ENCODE assay signal across 24 mouse cellular contexts in genomic region chr2:31463253-31463652, GRCm38 (mm10). TPM values are rescaled to one million over a fixed set of nuclear protein-coding genes. Genes with fewer than 3 reads are reported as not detected.
DNase-seq lines count a peak whose midpoint lies in the region; ATAC-seq and TF ChIP-seq lines count a peak whose summit lies in the region.
"Had no signal": no experiment of that assay in that cellular context is flagged by ENCODE, and none has a peak within 500 bp of the region (broad histone marks: within the 10 kb centered on the region; RNA-seq: fewer than 3 reads in every experiment).

No protein-coding gene starts in this region.

- H3K27me3 ChIP-seq in kidney, adult 2 months (replicated peaks; ENCODE audit: control insufficient read depth, insufficient read depth, low read length) = no peaks in the 10 kb centered on the region
- H3K27me3 ChIP-seq in spleen, adult 2 months (ENCODE audit: control insufficient read depth, insufficient read depth, low read length) = no peaks in the 10 kb centered on the region
- peaks cover 54% of the 10 kb centered on the region for H3K27me3 ChIP-seq in liver, embryonic 12.5 days (replicated peaks)
- H3K27me3 ChIP-seq in forebrain, postnatal 0 days (ENCODE audit: insufficient read depth, low read length) = peaks cover 30% of the 10 kb centered on the region
- H3K27me3 ChIP-seq: Patski had no signal

- no peaks in the 10 kb centered on the region for H3K36me3 ChIP-seq in kidney, adult 2 months (ENCODE audit: control insufficient read depth, insufficient read depth, low read length)
- H3K36me3 ChIP-seq in spleen, adult 2 months (ENCODE audit: control insufficient read depth, insufficient read depth, low read length) = no peaks in the 10 kb centered on the region
- H3K36me3 ChIP-seq in liver, embryonic 12.5 days = no peaks in the 10 kb centered on the region
- H3K36me3 ChIP-seq in forebrain, postnatal 0 days (ENCODE audit: insufficient read depth) = no peaks in the 10 kb centered on the region
- H3K36me3 ChIP-seq: embryonic facial prominence, embryonic 13.5 days; forebrain, embryonic 10.5 days; forebrain, embryonic 15.5 days; G1E; heart, embryonic 12.5 days; midbrain, embryonic 15.5 days had no signal

- H3K9ac ChIP-seq in liver, embryonic 12.5 days = no peak overlapping the region
- H3K9ac ChIP-seq in forebrain, postnatal 0 days = no peak overlapping the region
- H3K9ac ChIP-seq: embryonic facial prominence, embryonic 13.5 days; forebrain, embryonic 15.5 days; heart, embryonic 12.5 days; hindbrain, embryonic 14.5 days; liver, embryonic 14.5 days; midbrain, embryonic 15.5 days had no signal

- H3K4me1 ChIP-seq in kidney, adult 2 months (ENCODE audit: control insufficient read depth, insufficient read depth, low read length) = peaks cover 16% of the 10 kb centered on the region; the same call in 1 of the 2 replicates
- H3K4me1 ChIP-seq in spleen, adult 2 months (ENCODE audit: control insufficient read depth, insufficient read depth, insufficient read length) = peaks cover 22% of the 10 kb centered on the region; the same call in 1 of the 2 replicates
- peaks cover 26% of the 10 kb centered on the region for H3K4me1 ChIP-seq in liver, embryonic 12.5 days
- no peaks in the 10 kb centered on the region for H3K4me1 ChIP-seq in forebrain, postnatal 0 days (ENCODE audit: insufficient read depth)

- WGBS in kidney, adult 2 months = 82% methylated on average over 7 of the region's 7 CpGs
- WGBS in spleen, adult 2 months = 90% methylated on average over 7 of the region's 7 CpGs
- WGBS in liver, embryonic 12.5 days (ENCODE audit: insufficient replicate concordance) = 59% methylated on average over 7 of the region's 7 CpGs
- 87% methylated on average over 7 of the region's 7 CpGs for WGBS in forebrain, postnatal 0 days

- H3K27ac ChIP-seq in kidney, adult 2 months (ENCODE audit: insufficient read depth, low read depth, low read length) = peak overlapping the region; percentile 57
- 0 out of 2 replicates have a peak overlapping the region, but pooled peaks have one; percentile 26 for H3K27ac ChIP-seq in spleen, adult 2 months (ENCODE audit: insufficient read depth, low read length)
- H3K27ac ChIP-seq in liver, embryonic 12.5 days = peak overlapping the region; percentile 62; the same call in 1 of the 2 replicates
- H3K27ac ChIP-seq in forebrain, postnatal 0 days (ENCODE audit: low read depth, low read length) = no peak overlapping the region
- H3K27ac ChIP-seq: embryonic facial prominence, embryonic 13.5 days; forebrain, embryonic 10.5 days; forebrain, embryonic 15.5 days; gastrocnemius, adult 2 months; heart, adult 2 months; hindbrain, embryonic 14.5 days; liver, embryonic 14.5 days; midbrain, embryonic 15.5 days had no signal

- no peak for TF ChIP-seq POLR2A in kidney, adult 2 months (IDR thresholded peaks at IDR 0.05; ENCODE audit: low read depth, low read length)
- TF ChIP-seq POLR2A in spleen, adult 2 months (IDR thresholded peaks at IDR 0.05; ENCODE audit: low read depth, low read length) = no peak

- H3K9me3 ChIP-seq in liver, embryonic 12.5 days (replicated peaks) = no peaks in the 10 kb centered on the region
- H3K9me3 ChIP-seq in forebrain, postnatal 0 days (ENCODE audit: low read length) = no peaks in the 10 kb centered on the region
- H3K9me3 ChIP-seq: embryonic facial prominence, embryonic 13.5 days; forebrain, embryonic 10.5 days; forebrain, embryonic 15.5 days; G1E; heart, embryonic 12.5 days; midbrain, embryonic 15.5 days had no signal

- DNase-seq in kidney, adult 2 months = no peak
- DNase-seq in kidney, postnatal 36 days = no peak
- no peak for DNase-seq in spleen, adult 2 months (ENCODE audit: low read depth in 1 of 2, low spot score in 2 of 2)
- no peak for DNase-seq in spleen, postnatal 36 days (ENCODE audit: low spot score in 2 of 2)
- DNase-seq in yolk sac, embryonic 10.5 days (ENCODE audit: low spot score) = peak; percentile 71
- no peak for DNase-seq in forebrain, postnatal 0 days
- no peak for DNase-seq in lung, postnatal 10 days
- DNase-seq: adrenal gland, postnatal 14 days; cerebellum, adult 18-20 months; cerebellum, postnatal 10 days; gastrocnemius, adult 2 months; heart, adult 2 months; layer of hippocampus, adult 9-11 months; right cerebral cortex, postnatal 25 days had no signal

- no peak for TF ChIP-seq CTCF in kidney, adult 2 months (conservative IDR thresholded peaks at IDR 0.05; ENCODE audit: insufficient read depth, insufficient read length, low read depth, low read length)
- no peak for TF ChIP-seq CTCF in spleen, adult 2 months (IDR thresholded peaks at IDR 0.05; ENCODE audit: extremely low read depth, insufficient read depth, insufficient read length, insufficient replicate concordance)
- TF ChIP-seq CTCF in forebrain, postnatal 0 days (IDR thresholded peaks at IDR 0.05; ENCODE audit: low read depth) = no peak

- H3K4me3 ChIP-seq in kidney, adult 2 months (ENCODE audit: insufficient read depth, low read depth, low read length) = no peak overlapping the region
- no peak overlapping the region for H3K4me3 ChIP-seq in spleen, adult 2 months (ENCODE audit: extremely low read depth, insufficient read depth, insufficient read length)
- no peak overlapping the region for H3K4me3 ChIP-seq in liver, embryonic 12.5 days
- H3K4me3 ChIP-seq in forebrain, postnatal 0 days (ENCODE audit: low read depth, low read length) = no peak overlapping the region
- H3K4me3 ChIP-seq: embryonic facial prominence, embryonic 13.5 days; forebrain, embryonic 10.5 days; forebrain, embryonic 15.5 days; gastrocnemius, adult 2 months; heart, adult 2 months; heart, embryonic 12.5 days; midbrain, embryonic 15.5 days had no signal

- H3K4me2 ChIP-seq in liver, embryonic 12.5 days = no peak overlapping the region
- H3K4me2 ChIP-seq in forebrain, postnatal 0 days (ENCODE audit: low read depth) = no peak overlapping the region
- H3K4me2 ChIP-seq: embryonic facial prominence, embryonic 13.5 days; forebrain, embryonic 15.5 days; heart, embryonic 12.5 days; hindbrain, embryonic 14.5 days; midbrain, embryonic 15.5 days had no signal

- ATAC-seq in liver, embryonic 12.5 days = no peak
- ATAC-seq in forebrain, postnatal 0 days = no peak
- ATAC-seq: forebrain, embryonic 15.5 days; midbrain, embryonic 15.5 days; Patski had no signal

RNA-seq across cellular contexts. Expression of gene Ass1, which starts 6.8 kb away (rescaled TPM):
- polyA plus RNA-seq in kidney, adult 2 months (2012; rRNA removed) = 2,247 and 2,656 TPM in 2 replicates
- polyA plus RNA-seq in spleen, adult 2 months (2012; rRNA removed) = 17.5 and 18.9 TPM in 2 replicates
- 58.9 and 59.9 TPM in 2 replicates for polyA plus RNA-seq in liver, embryonic 12.5 days (2016; fragmentation: Nextera tagmentation; extraction: Ambion mirVana)
- total RNA-seq in forebrain, postnatal 0 days (2014; rRNA removed) = 16.2 and 18.0 TPM in 2 replicates
- polyA plus RNA-seq in forebrain, postnatal 0 days (2015; fragmentation: Nextera tagmentation; extraction: Ambion mirVana) = 11.8 and 17.9 TPM in 2 replicates
- total RNA-seq: G1E had no signal
- polyA plus RNA-seq: G1E had no signal

Comparison
In these comparisons a context has a peak if more than half of its experiments do, and no peak if none do; other contexts are left out.
1. RNA of gene Ass1, which starts 6.8 kb away (polyA plus RNA-seq): 2,247 to 2,656 TPM in kidney, adult 2 months; 58.9 to 59.9 TPM in liver, embryonic 12.5 days, 17.5 to 18.9 TPM in spleen, adult 2 months and 11.8 to 17.9 TPM in forebrain, postnatal 0 days; every median in the first group is over 10 times any median in the second.